ENCODE assay signal across 8 mouse cellular contexts in the genomic region with DNA sequence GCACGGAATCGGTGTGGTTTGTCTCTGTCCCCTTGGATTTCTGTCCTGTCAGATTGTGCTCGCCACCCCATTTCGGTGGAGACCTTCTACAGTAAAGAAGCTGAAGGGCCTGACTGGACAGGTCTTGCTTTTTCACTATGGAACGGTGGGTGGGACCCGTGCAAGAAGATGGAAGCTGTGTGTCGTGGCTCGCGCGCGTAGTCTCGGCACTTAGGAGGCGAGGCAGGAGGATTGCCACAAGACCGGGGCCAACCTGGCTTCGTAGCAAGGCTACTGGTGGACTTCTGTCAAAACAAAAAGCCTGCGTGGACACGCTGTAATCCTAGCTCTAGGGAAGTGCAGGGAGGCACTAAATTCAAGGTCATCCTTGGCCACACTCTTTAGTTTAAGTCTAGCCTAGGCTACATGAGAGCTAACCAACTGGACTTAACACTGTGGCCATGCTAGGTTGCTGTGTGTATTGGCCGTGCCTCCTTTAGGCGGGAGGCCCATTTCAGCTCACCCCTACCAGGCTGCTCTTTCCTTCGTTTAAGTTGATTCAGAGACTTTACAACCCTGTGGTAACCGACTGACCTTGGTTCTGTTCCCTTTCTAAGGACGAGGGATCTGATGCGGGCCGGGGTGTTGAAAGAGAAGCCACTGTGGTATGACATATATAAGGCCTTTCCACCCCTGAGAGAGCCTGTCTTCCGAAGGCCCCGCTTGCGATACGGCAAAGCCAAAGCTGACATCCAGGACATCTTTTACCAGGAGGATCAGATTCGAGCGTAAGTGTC. TPM values are rescaled to one million over a fixed set of nuclear protein-coding genes. Genes with fewer than 3 reads are reported as not detected.
DNase-seq lines count a peak whose midpoint lies in the region; ATAC-seq lines count a peak whose summit lies in the region.

No protein-coding gene starts in this region.

- no peak for ATAC-seq in limb, embryonic 13.5 days (ENCODE audit: low FRiP score, low read depth)
- peak; percentile 32; the same call in 1 of the 2 replicates for ATAC-seq in neural tube, embryonic 15.5 days (ENCODE audit: low FRiP score)

- no peaks in the 10 kb centered on the region for H3K27me3 ChIP-seq in limb, embryonic 13.5 days
- no peaks in the 10 kb centered on the region for H3K27me3 ChIP-seq in neural tube, embryonic 15.5 days (replicated peaks)

- peak overlapping the region; percentile 92 for H3K4me2 ChIP-seq in limb, embryonic 13.5 days (replicated peaks)
- peak overlapping the region; percentile 93 for H3K4me2 ChIP-seq in neural tube, embryonic 15.5 days

- peak; percentile 38 to 51 for DNase-seq in adrenal gland, postnatal 36 days
- DNase-seq in adrenal gland, postnatal 25 days = no peak
- peak; percentile 48 for DNase-seq in thymus, postnatal 4 days
- DNase-seq in thymus, postnatal 14 days = no peak
- DNase-seq in gastrocnemius, adult 8-10 months (ENCODE audit: low spot score in 2 of 2) = no peak
- DNase-seq in cerebellum, adult 11-12 months = no peak

- H3K4me1 ChIP-seq in limb, embryonic 13.5 days = peaks cover 16% of the 10 kb centered on the region
- H3K4me1 ChIP-seq in neural tube, embryonic 15.5 days = peaks cover 31% of the 10 kb centered on the region

- peak overlapping the region; percentile 86 for H3K9ac ChIP-seq in limb, embryonic 13.5 days
- H3K9ac ChIP-seq in neural tube, embryonic 15.5 days (replicated peaks) = peak overlapping the region; percentile 72

- H3K9me3 ChIP-seq in limb, embryonic 13.5 days = no peaks in the 10 kb centered on the region
- no peaks in the 10 kb centered on the region for H3K9me3 ChIP-seq in neural tube, embryonic 15.5 days (replicated peaks)

- peaks cover 22% of the 10 kb centered on the region for H3K36me3 ChIP-seq in limb, embryonic 13.5 days
- peaks cover 21% of the 10 kb centered on the region for H3K36me3 ChIP-seq in neural tube, embryonic 15.5 days

- 32% methylated on average over 30 of the region's 30 CpGs for WGBS in limb, embryonic 13.5 days
- WGBS in neural tube, embryonic 15.5 days = 32% methylated on average over 30 of the region's 30 CpGs

- H3K27ac ChIP-seq in limb, embryonic 13.5 days = peak overlapping the region; percentile 61
- peak overlapping the region; percentile 85 for H3K27ac ChIP-seq in neural tube, embryonic 15.5 days (replicated peaks)

- peak overlapping the region; percentile 88 for H3K4me3 ChIP-seq in limb, embryonic 13.5 days
- H3K4me3 ChIP-seq in neural tube, embryonic 15.5 days (replicated peaks) = peak overlapping the region; percentile 79

RNA-seq across cellular contexts. Expression of a gene that starts 0.6 kb away (rescaled TPM):
- total RNA-seq in adrenal gland, postnatal 36 days (2021) = 100 to 1,000 TPM; 151 to 216 TPM
- 133 and 199 TPM in 2 replicates for total RNA-seq in adrenal gland, postnatal 25 days (2021)
- polyA plus RNA-seq in limb, embryonic 13.5 days (2015; fragmentation: Nextera tagmentation; extraction: Ambion mirVana) = 54.8 and 55.5 TPM in 2 replicates
- 64.9 and 66.2 TPM in 2 replicates for polyA plus RNA-seq in neural tube, embryonic 15.5 days (2015; fragmentation: Nextera tagmentation; extraction: Ambion mirVana)
- total RNA-seq in gastrocnemius, adult 8-10 months (2022) = 100 to 1,000 TPM; 119 to 149 (median 140) TPM

Comparison
In these comparisons a context has a peak if more than half of its experiments do, and no peak if none do; other contexts are left out.
1. DNase-seq: peak in adrenal gland, postnatal 36 days (2 of 2) and thymus, postnatal 4 days (single experiment); none in adrenal gland, postnatal 25 days (single experiment), thymus, postnatal 14 days (single experiment), gastrocnemius, adult 8-10 months (0 of 2) and cerebellum, adult 11-12 months (single experiment).